Mouse (Mus musculus): ENCODE measurements around the gene Hist1h1d. TPM values are rescaled to one million over a fixed set of nuclear protein-coding genes. Genes with fewer than 3 reads are reported as not detected.

The Hist1h1d gene
- polyA plus RNA-seq, 1 experiment from 2014 or later: 0.09 TPM

DNA sequence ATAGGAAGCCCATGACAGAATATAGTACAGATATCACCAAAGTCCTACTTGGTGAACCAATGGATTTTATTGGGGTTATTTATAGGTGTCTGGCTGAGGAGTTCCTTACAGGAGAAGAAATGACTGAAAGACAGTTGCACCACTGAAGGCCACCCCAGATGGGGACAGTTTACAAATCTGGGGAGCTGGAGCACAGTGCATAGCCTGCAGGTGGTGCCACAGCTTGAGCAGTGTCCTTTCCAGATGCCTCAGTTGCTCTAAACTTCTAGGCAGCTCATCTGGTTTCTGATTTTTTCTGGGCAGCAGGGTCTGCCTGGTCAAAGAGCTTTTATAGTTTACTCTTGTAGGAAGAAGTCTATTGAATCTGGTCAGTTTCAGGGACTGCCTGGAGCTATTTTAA, 56.8 kb downstream of the Hist1h1d start:
- no peak overlapping the region for H3K4me3 ChIP-seq (replicated peaks)
- H3K9ac ChIP-seq (replicated peaks): no peak overlapping the region
- no peaks in the 10 kb centered on the region for H3K4me1 ChIP-seq
- H3K27ac ChIP-seq (replicated peaks): no peak overlapping the region
- no peak overlapping the region for H3K4me2 ChIP-seq
- H3K36me3 ChIP-seq: no peaks in the 10 kb centered on the region
- no peaks in the 10 kb centered on the region for H3K27me3 ChIP-seq (replicated peaks)
- H3K9me3 ChIP-seq (replicated peaks): no peaks in the 10 kb centered on the region
- no peak for ATAC-seq (ENCODE audit: low FRiP score)

Small RNA genes within 50 kb of the gene (microRNA-seq; reads per million reads assigned to microRNA genes)
- gene Gm44297 (not detected), gene Gm44359 (not detected), gene Gm44394 (not detected), gene n-TStga1 (not detected)

Other genes starting within 250 kb of the Hist1h1d start
- gene Zfp322a, start 184.1 kb upstream of the Hist1h1d start, polyA plus RNA-seq (2015; fragmentation: Nextera tagmentation; extraction: Ambion mirVana): 46.2 and 49.0 TPM in 2 replicates
- 9.3 and 10.3 TPM in 2 replicates for gene Abt1, start 129.4 kb upstream of the Hist1h1d start, polyA plus RNA-seq (2015; fragmentation: Nextera tagmentation; extraction: Ambion mirVana)
- 0.15 TPM in 1 of 2 replicates, not detected in the other for gene Btn1a1, start 87.4 kb upstream of the Hist1h1d start, polyA plus RNA-seq (2015; fragmentation: Nextera tagmentation; extraction: Ambion mirVana)
- gene Btn2a2, start 64.4 kb upstream of the Hist1h1d start, polyA plus RNA-seq (2015; fragmentation: Nextera tagmentation; extraction: Ambion mirVana): 0.14 and 0.22 TPM in 2 replicates
- gene Hist1h4h, start 22.2 kb upstream of the Hist1h1d start, polyA plus RNA-seq (2015; fragmentation: Nextera tagmentation; extraction: Ambion mirVana): 1.5 and 4.5 TPM in 2 replicates
- gene Hist1h2af, start 19.4 kb upstream of the Hist1h1d start, polyA plus RNA-seq (2015; fragmentation: Nextera tagmentation; extraction: Ambion mirVana): 0.77 TPM in 1 of 2 replicates, not detected in the other
- 0.51 and 0.64 TPM in 2 replicates for gene Hist1h3g, start 17.8 kb upstream of the Hist1h1d start, polyA plus RNA-seq (2015; fragmentation: Nextera tagmentation; extraction: Ambion mirVana)
- 0.22 and 0.51 TPM in 2 replicates for gene Hist1h2bh, start 9.9 kb upstream of the Hist1h1d start, polyA plus RNA-seq (2015; fragmentation: Nextera tagmentation; extraction: Ambion mirVana)
- gene Hist1h3f, start 9.2 kb upstream of the Hist1h1d start, polyA plus RNA-seq (2015; fragmentation: Nextera tagmentation; extraction: Ambion mirVana): not detected in 2 replicates
- not detected in 2 replicates for gene Hist1h4f, start 1.6 kb upstream of the Hist1h1d start, polyA plus RNA-seq (2015; fragmentation: Nextera tagmentation; extraction: Ambion mirVana)
- 1.1 and 1.7 TPM in 2 replicates for gene Hist1h3e, start 9.1 kb downstream of the Hist1h1d start, polyA plus RNA-seq (2015; fragmentation: Nextera tagmentation; extraction: Ambion mirVana)
- gene Hist1h2ae, start 18.0 kb downstream of the Hist1h1d start, polyA plus RNA-seq (2015; fragmentation: Nextera tagmentation; extraction: Ambion mirVana): 12.5 and 25.5 TPM in 2 replicates
- gene Hist1h2bg, start 18.1 kb downstream of the Hist1h1d start, polyA plus RNA-seq (2015; fragmentation: Nextera tagmentation; extraction: Ambion mirVana): 2.2 and 2.9 TPM in 2 replicates
- 2.7 TPM in 1 of 2 replicates, not detected in the other for gene Hist1h2bf, start 20.9 kb downstream of the Hist1h1d start, polyA plus RNA-seq (2015; fragmentation: Nextera tagmentation; extraction: Ambion mirVana)
- 0.97 TPM in 1 of 2 replicates, not detected in the other for gene Hist1h2ad, start 21.1 kb downstream of the Hist1h1d start, polyA plus RNA-seq (2015; fragmentation: Nextera tagmentation; extraction: Ambion mirVana)
- 0.88 and 2.0 TPM in 2 replicates for gene Hist1h3d, start 22.5 kb downstream of the Hist1h1d start, polyA plus RNA-seq (2015; fragmentation: Nextera tagmentation; extraction: Ambion mirVana)
- gene Hist1h4d, start 28.3 kb downstream of the Hist1h1d start, polyA plus RNA-seq (2015; fragmentation: Nextera tagmentation; extraction: Ambion mirVana): 31.8 and 54.1 TPM in 2 replicates
- gene Hist1h2be, start 67.9 kb downstream of the Hist1h1d start, polyA plus RNA-seq (2015; fragmentation: Nextera tagmentation; extraction: Ambion mirVana): 1.7 and 2.0 TPM in 2 replicates
- 4.3 and 7.0 TPM in 2 replicates for gene Hist1h1e, start 69.3 kb downstream of the Hist1h1d start, polyA plus RNA-seq (2015; fragmentation: Nextera tagmentation; extraction: Ambion mirVana)
- gene Hist1h2ac, start 130.7 kb downstream of the Hist1h1d start, polyA plus RNA-seq (2015; fragmentation: Nextera tagmentation; extraction: Ambion mirVana): 0.26 and 0.54 TPM in 2 replicates
- 18.4 and 26.8 TPM in 2 replicates for gene Hist1h2bc, start 130.9 kb downstream of the Hist1h1d start, polyA plus RNA-seq (2015; fragmentation: Nextera tagmentation; extraction: Ambion mirVana)
- not detected in 2 replicates for gene Hist1h1t, start 142.6 kb downstream of the Hist1h1d start, polyA plus RNA-seq (2015; fragmentation: Nextera tagmentation; extraction: Ambion mirVana)
- 2.7 and 2.8 TPM in 2 replicates for gene Hist1h4c, start 145.2 kb downstream of the Hist1h1d start, polyA plus RNA-seq (2015; fragmentation: Nextera tagmentation; extraction: Ambion mirVana)
- 3.7 and 4.6 TPM in 2 replicates for gene Hfe, start 157.6 kb downstream of the Hist1h1d start, polyA plus RNA-seq (2015; fragmentation: Nextera tagmentation; extraction: Ambion mirVana)
- 7.4 and 13.8 TPM in 2 replicates for gene Hist1h1c, start 185.5 kb downstream of the Hist1h1d start, polyA plus RNA-seq (2015; fragmentation: Nextera tagmentation; extraction: Ambion mirVana)
- 0.78 and 2.4 TPM in 2 replicates for gene Hist1h3c, start 192.3 kb downstream of the Hist1h1d start, polyA plus RNA-seq (2015; fragmentation: Nextera tagmentation; extraction: Ambion mirVana)
- 0.83 TPM in 1 of 2 replicates, not detected in the other for gene Hist1h2bb, start 193.5 kb downstream of the Hist1h1d start, polyA plus RNA-seq (2015; fragmentation: Nextera tagmentation; extraction: Ambion mirVana)
- gene Hist1h2ab, start 197.9 kb downstream of the Hist1h1d start, polyA plus RNA-seq (2015; fragmentation: Nextera tagmentation; extraction: Ambion mirVana): 3.0 and 12.1 TPM in 2 replicates
- gene Hist1h3b, start 199.0 kb downstream of the Hist1h1d start, polyA plus RNA-seq (2015; fragmentation: Nextera tagmentation; extraction: Ambion mirVana): 1.2 and 2.0 TPM in 2 replicates
- 1.0 and 2.6 TPM in 2 replicates for gene Hist1h4b, start 203.8 kb downstream of the Hist1h1d start, polyA plus RNA-seq (2015; fragmentation: Nextera tagmentation; extraction: Ambion mirVana)
- not detected in 2 replicates for gene Hist1h4a, start 208.0 kb downstream of the Hist1h1d start, polyA plus RNA-seq (2015; fragmentation: Nextera tagmentation; extraction: Ambion mirVana)
- gene Hist1h3a, start 209.1 kb downstream of the Hist1h1d start, polyA plus RNA-seq (2015; fragmentation: Nextera tagmentation; extraction: Ambion mirVana): 1.4 and 2.3 TPM in 2 replicates
- gene Hist1h1a, start 210.4 kb downstream of the Hist1h1d start, polyA plus RNA-seq (2015; fragmentation: Nextera tagmentation; extraction: Ambion mirVana): 0.44 and 0.60 TPM in 2 replicates
- 0.09 TPM in 1 of 2 replicates, not detected in the other for gene Trim38, start 216.7 kb downstream of the Hist1h1d start, polyA plus RNA-seq (2015; fragmentation: Nextera tagmentation; extraction: Ambion mirVana)